Mouse (Mus musculus): Measurements from ENCODE around the gene Nde1.

GRCm38 (mm10) chr16:14123901-14124300, 39.2 kb upstream of the Nde1 start:
- TF ChIP-seq CTCF (IDR thresholded peaks at IDR 0.05; ENCODE audit: low read depth, low read length) (no peak), POLR2A (IDR thresholded peaks at IDR 0.05; ENCODE audit: insufficient read depth, low read length) (no peak), EP300 (IDR thresholded peaks at IDR 0.05; ENCODE audit: insufficient read depth, low read depth, low read length) (0 out of 2 replicates have a peak, but pooled peaks have one; percentile 37)

Measured in ES-Bruce4 (cell line).